Mouse (Mus musculus) hindbrain, embryonic 13.5 days (tissue): Measurements from ENCODE around the gene Fbxw2. TPM values are rescaled to one million over a fixed set of nuclear protein-coding genes. Genes with fewer than 3 reads are reported as not detected.
"Not testable (repeated sequence)": the region's sequence is repeated elsewhere in the genome, so short reads cannot be mapped to it uniquely, and the experiment has no call there.

Experiments
- ATAC-seq: fragments of 200-750 bp; cut with Nextera tagmentation; 2 replicates; pipeline ENCODE4 v1.8.0; 2017; ENCODE audit warnings: moderate TSS enrichment; ENCODE audit not compliant: low FRiP score
- H3K27ac ChIP-seq: fragments of 300-500 bp; sonication (generic); 2 replicates; pipeline ENCODE4 v1.5.1; 2015; ENCODE audit warnings: inconsistent platforms, mild to moderate bottlenecking, moderate library complexity
- H3K27me3 ChIP-seq: fragments of 300-500 bp; sonication (generic); 2 replicates; pipeline ENCODE4 v1.6.1; 2015; ENCODE audit warnings: mild to moderate bottlenecking, inconsistent platforms
- H3K36me3 ChIP-seq: fragments of 300-500 bp; sonication (generic); 2 replicates; pipeline ENCODE4 v1.6.1; 2015; ENCODE audit warnings: mild to moderate bottlenecking, inconsistent platforms
- H3K4me1 ChIP-seq: fragments of 300-500 bp; sonication (generic); replicated peaks from 2 replicates; pipeline ENCODE4 v1.6.1; 2015; ENCODE audit warnings: inconsistent platforms
- H3K4me2 ChIP-seq: fragments of 300-500 bp; sonication (generic); 2 replicates; pipeline ENCODE4 v1.6.1; 2015; ENCODE audit warnings: inconsistent platforms, mild to moderate bottlenecking, moderate library complexity
- H3K4me3 ChIP-seq: fragments of 300-500 bp; sonication (generic); 2 replicates; pipeline ENCODE4 v1.5.1; 2015; ENCODE audit warnings: mild to moderate bottlenecking, inconsistent platforms
- H3K9ac ChIP-seq: fragments of 300-500 bp; sonication (generic); 2 replicates; pipeline ENCODE4 v1.6.1; 2015; ENCODE audit warnings: mild to moderate bottlenecking, inconsistent platforms
- H3K9me3 ChIP-seq: fragments of 300-500 bp; sonication (generic); 2 replicates; pipeline ENCODE4 v1.6.1; 2016; ENCODE audit warnings: inconsistent platforms
- WGBS: fragments of 180-500 bp; shearing (Covaris S2); methylation state at CpG from one replicate; pipeline ENCODE4 v1.1.7; 2015; 5-methylcytosine and 5-hydroxymethylcytosine counted together
- polyA plus RNA-seq: library from polyadenylated mRNA; unstranded; fragments of >200 nt; fragmentation: Nextera tagmentation; extraction: Ambion mirVana; gene quantifications from 2 replicates; pipeline ENCODE4 v1.2.1, GENCODE M21; 2015

The Fbxw2 gene
- polyA plus RNA-seq, 1 experiment from 2014 or later = 83.1 TPM

DNA sequence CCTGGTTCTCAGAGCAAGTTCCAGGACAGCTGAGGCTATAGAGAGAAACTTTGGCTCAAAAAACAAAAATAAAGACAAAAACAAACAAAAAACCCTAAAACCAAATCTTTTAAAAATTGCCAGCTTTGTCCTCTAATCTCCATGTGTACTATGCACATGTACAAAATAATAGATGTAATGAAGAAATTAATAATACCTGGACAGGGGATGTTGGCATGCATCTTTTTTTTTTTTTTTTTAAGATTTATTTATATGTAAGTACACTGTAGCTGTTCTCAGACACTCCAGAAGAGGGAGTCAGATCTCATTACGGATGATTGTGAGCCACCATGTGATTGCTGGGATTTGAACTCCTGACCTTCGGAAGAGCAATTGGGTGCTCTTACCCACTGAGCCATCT lies 33.6 kb downstream of the Fbxw2 start:
- H3K27ac ChIP-seq, H3K4me2 ChIP-seq, H3K9ac ChIP-seq, H3K4me1 ChIP-seq, ATAC-seq, H3K4me3 ChIP-seq, H3K27me3 ChIP-seq, H3K9me3 ChIP-seq: not testable (repeated sequence)
- WGBS = 83% methylated on average over 2 of the region's 2 CpGs
- peaks cover 19% of the 10 kb centered on the region; the same call in 1 of the 2 replicates for H3K36me3 ChIP-seq

GRCm38 (mm10) chr2:34790282-34790681 lies 35.8 kb downstream of the Fbxw2 start:
- WGBS = 93% methylated on average over 8 of the region's 8 CpGs
- Histone ChIP-seq H3K27ac (no peak overlapping the region), H3K4me2 (no peak overlapping the region), H3K9me3 (no peaks in the 10 kb centered on the region), H3K36me3 (peaks cover 33% of the 10 kb centered on the region), H3K4me3 (no peak overlapping the region), H3K27me3 (no peaks in the 10 kb centered on the region), H3K9ac (no peak overlapping the region), H3K4me1 (no peaks in the 10 kb centered on the region)
- ATAC-seq = no peak

DNA sequence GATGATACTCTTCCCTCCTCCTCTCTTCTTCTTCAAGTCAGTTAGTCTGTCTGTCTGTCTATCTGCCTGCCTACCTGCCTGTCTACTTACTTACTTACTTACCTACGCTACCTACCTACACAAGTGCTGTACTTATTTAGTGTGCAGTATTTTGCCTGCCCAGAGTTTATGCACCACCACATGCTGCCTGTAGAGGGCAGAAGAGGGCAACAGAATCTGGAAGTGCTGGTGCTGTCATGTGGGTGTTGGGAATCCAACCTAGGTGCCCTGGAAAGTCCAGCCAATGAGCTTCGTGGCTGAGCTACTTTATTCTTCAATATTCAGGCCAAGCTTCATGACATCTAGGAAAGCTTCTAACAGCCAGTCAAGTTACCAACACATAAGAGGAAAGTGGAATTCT lies 42.0 kb downstream of the Fbxw2 start:
- no peak overlapping the region for H3K4me3 ChIP-seq
- ATAC-seq = no peak
- no peak overlapping the region for H3K4me2 ChIP-seq
- no peaks in the 10 kb centered on the region for H3K27me3 ChIP-seq
- peaks cover 59% of the 10 kb centered on the region for H3K36me3 ChIP-seq
- H3K9ac ChIP-seq = no peak overlapping the region
- no peaks in the 10 kb centered on the region for H3K4me1 ChIP-seq
- H3K9me3 ChIP-seq = no peaks in the 10 kb centered on the region
- H3K27ac ChIP-seq = no peak overlapping the region
- WGBS = 77% methylated on average over 2 of the region's 2 CpGs

DNA sequence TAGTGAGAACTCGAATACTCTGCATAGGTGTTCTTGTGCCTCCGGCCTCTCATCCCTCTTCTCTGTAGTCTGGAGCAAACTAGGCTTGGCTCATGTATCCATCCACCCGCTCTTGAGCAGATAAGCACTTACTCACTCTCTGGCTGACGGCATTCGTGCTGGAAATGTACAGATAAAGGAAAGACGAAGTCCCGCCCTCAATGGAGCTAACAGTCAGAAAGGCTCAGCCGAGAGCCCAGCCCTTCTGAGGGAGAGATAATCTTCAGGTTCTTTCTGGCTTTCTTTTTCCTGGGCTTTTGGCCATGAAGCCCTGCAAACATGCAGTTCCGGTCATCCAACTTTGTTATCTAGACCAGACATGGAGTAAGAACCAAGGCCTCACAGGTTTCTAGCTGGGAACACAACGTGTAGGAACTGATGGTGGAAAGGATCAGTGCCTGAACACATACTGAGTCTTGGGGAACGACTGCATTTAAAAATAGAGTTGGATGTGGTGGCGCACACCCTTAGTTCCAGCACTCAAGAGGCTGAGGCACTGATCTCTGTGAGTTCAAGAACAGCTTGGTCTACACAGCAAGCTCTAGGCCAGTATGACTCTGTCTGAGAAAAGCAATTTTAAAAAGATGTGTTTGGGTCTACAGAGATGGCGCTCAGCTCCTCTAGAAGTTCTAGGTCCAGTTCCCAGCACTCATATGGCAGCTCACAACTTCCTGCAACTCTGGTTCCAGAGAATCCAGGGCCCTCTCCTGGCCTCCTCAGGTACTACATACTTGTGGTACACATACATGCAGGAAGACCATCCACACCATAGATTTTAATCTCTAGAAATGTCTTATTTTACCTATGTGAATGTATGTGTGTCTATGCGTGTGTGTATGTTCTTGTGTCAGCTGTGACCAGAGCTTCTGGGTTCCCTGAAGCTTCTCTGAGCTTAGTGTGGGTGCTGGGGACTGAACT lies 42.8 kb downstream of the Fbxw2 start:
- H3K36me3 ChIP-seq = peaks cover 62% of the 10 kb centered on the region
- H3K4me3 ChIP-seq = no peak overlapping the region

DNA sequence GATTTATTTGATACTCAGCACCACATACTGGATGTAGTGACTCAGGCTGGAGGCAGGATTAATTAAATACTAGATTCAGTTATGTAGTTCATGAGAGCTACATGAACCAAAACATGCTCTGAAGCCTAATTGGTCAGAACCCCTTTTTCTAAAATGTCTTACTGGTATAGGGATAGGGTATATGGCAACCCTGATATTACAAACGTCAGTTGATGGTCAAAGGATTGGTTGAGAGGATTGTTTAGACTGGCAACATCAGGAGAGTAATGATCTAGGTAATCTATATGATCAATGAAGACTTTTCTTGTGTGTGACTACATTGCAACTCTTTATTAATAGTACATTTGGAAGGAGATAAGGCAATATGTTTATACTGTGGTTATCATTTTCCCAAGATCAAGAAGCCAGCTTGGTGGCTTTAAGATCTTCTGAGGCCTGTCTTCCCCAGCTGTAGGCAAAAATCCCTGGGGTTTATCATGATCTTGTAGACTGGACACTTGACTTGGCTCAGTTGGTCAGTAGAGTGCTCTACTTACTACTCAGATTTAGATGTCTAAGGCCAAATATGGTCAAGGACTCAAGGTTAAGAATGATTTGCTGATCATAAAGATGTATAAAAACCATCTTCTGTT lies 48.8 kb downstream of the Fbxw2 start:
- ATAC-seq = no peak
- peaks cover 73% of the 10 kb centered on the region for H3K36me3 ChIP-seq
- 70% methylated on average over 1 of the region's 1 CpGs for WGBS

More for the DNA sequence above, 42.8 kb downstream of the Fbxw2 start:
- ATAC-seq = no peak
- H3K9me3 ChIP-seq = no peaks in the 10 kb centered on the region
- H3K4me2 ChIP-seq = no peak overlapping the region
- no peak overlapping the region for H3K9ac ChIP-seq
- no peak overlapping the region for H3K27ac ChIP-seq
- H3K4me1 ChIP-seq = peaks cover 1% of the 10 kb centered on the region; the same call in 1 of the 2 replicates
- 95% methylated on average over 14 of the region's 14 CpGs for WGBS
- no peaks in the 10 kb centered on the region for H3K27me3 ChIP-seq

DNA sequence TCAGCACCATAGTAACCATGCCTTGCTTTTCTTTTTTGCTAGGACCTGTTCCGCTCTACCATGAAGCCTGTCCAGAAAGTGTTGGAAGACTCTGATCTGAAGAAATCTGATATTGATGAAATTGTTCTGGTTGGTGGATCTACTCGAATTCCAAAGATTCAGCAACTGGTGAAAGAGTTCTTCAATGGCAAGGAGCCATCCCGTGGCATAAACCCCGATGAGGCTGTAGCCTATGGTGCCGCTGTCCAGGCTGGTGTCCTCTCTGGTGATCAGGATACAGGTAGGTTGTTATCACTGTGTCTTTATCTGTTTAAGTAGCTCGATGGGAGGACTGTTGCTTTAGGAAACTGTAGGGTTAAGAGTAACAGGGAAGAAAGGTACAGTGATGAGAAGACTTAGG lies 51.6 kb downstream of the Fbxw2 start:
- no peak overlapping the region for H3K27ac ChIP-seq
- ATAC-seq = no peak
- no peak overlapping the region for H3K9ac ChIP-seq
- H3K27me3 ChIP-seq = no peaks in the 10 kb centered on the region
- peak overlapping the region; percentile 76 for H3K4me2 ChIP-seq
- 93% methylated on average over 6 of the region's 6 CpGs for WGBS
- H3K36me3 ChIP-seq = peaks cover 61% of the 10 kb centered on the region
- peaks cover 67% of the 10 kb centered on the region for H3K4me1 ChIP-seq
- H3K4me3 ChIP-seq = peak overlapping the region; percentile 7
- no peaks in the 10 kb centered on the region for H3K9me3 ChIP-seq

More for the DNA sequence above, 48.8 kb downstream of the Fbxw2 start:
- H3K9me3 ChIP-seq = no peaks in the 10 kb centered on the region
- H3K9ac ChIP-seq = no peak overlapping the region
- peaks cover 59% of the 10 kb centered on the region for H3K4me1 ChIP-seq
- H3K27ac ChIP-seq = no peak overlapping the region
- peak overlapping the region; percentile 7; the same call in 1 of the 2 replicates for H3K4me3 ChIP-seq
- no peaks in the 10 kb centered on the region for H3K27me3 ChIP-seq
- peak overlapping the region; percentile 36 for H3K4me2 ChIP-seq

- 89% methylated on average over 4 of the region's 4 CpGs for WGBS
- H3K9me3 ChIP-seq = no peaks in the 10 kb centered on the region
- no peaks in the 10 kb centered on the region for H3K27me3 ChIP-seq
- H3K4me1 ChIP-seq = peaks cover 67% of the 10 kb centered on the region
- no peak for ATAC-seq
- H3K36me3 ChIP-seq = peaks cover 53% of the 10 kb centered on the region
- peak overlapping the region; percentile 96; the same call in 1 of the 2 replicates for H3K9ac ChIP-seq
- peak overlapping the region; percentile 76 for H3K4me2 ChIP-seq
- H3K27ac ChIP-seq = no peak overlapping the region
- H3K4me3 ChIP-seq = peak overlapping the region; percentile 96
Measured at GRCm38 (mm10) chr2:34773673-34774072, 52.4 kb downstream of the Fbxw2 start.

DNA sequence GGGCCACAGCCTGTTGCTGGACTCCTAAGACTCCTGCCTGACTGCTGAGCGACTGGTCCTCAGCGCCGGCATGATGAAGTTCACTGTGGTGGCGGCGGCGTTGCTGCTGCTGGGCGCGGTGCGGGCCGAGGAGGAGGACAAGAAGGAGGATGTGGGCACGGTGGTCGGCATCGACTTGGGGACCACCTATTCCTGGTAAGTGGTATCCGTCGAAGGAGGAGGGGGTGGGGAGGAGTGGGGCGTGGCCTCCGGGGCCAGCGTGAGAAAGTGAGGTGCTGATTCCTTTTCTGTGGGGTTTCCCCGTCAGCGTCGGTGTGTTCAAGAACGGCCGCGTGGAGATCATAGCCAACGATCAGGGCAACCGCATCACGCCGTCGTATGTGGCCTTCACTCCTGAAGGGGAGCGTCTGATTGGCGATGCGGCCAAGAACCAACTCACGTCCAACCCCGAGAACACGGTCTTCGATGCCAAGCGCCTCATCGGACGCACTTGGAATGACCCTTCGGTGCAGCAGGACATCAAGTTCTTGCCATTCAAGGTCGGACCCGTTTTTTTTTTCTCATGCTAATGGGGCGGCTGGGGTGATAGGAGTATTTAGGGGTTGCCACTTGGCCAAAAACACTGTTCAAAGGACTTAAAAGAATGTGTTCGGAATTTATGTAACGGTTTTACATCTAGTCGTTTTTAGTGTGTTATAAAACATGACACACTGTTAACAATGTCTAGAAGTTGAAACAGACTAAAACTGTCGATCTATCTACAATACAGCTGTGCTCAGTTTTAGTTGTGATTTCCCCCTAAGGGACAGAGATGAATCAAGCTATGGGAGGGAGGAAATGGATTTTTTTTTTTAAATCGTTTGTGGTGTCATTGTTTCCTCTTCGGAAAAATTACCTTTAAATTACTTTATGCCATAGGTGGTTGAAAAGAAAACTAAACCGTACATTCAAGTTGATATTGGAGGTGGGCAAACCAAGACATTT lies 53.6 kb downstream of the Fbxw2 start:
- Histone ChIP-seq H3K9ac (peak overlapping the region; percentile 96), H3K9me3 (no peaks in the 10 kb centered on the region), H3K36me3 (peaks cover 42% of the 10 kb centered on the region), H3K4me1 (peaks cover 58% of the 10 kb centered on the region), H3K27me3 (no peaks in the 10 kb centered on the region), H3K27ac (peak overlapping the region; percentile 94), H3K4me2 (peak overlapping the region; percentile 76), H3K4me3 (peak overlapping the region; percentile 96)
- ATAC-seq = no peak; the same call in 1 of the 2 replicates
- WGBS = 4% methylated on average over 50 of the region's 50 CpGs

DNA sequence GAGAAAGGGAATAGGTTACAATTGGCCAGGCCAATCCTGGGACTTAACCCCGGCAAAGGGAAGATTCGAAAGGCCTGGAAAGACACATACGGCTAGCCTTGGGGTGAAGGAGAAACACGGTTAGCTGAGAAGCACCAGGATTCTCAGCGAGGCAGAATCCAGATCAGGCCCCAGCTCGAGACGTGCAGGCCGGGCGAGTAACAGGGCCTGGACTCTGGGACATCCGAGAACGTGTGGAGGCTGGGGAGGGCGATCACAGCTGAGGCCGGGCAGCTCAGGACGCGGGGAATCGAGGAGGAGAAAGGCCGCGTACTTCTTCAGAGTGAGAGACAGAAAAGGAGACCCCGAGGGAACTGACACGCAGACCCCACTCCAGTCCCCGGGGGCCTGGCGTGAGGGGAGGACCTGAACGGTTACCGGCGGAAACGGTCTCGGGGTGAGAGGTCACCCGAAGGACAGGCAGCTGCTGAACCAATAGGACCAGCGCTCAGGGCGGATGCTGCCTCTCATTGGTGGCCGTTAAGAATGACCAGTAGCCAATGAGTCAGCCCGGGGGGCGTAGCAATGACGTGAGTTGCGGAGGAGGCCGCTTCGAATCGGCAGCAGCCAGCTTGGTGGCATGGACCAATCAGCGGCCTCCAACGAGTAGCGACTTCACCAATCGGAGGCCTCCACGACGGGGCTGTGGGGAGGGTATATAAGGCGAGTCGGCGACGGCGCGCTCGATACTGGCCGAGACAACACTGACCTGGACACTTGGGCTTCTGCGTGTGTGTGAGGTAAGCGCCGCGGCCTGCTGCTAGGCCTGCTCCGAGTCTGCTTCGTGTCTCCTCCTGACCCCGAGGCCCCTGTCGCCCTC lies 54.5 kb downstream of the Fbxw2 start, which contains the start of gene Hspa5:
TSS of gene Hspa5 (plus strand) at position 603 of the 859 bp plus-strand sequence.
- Histone ChIP-seq H3K4me2 (peak within 1 kb of the TSS; percentile 76), H3K4me3 (peak within 1 kb of the TSS; percentile 96), H3K9me3 (no peaks in the 10 kb centered on the region), H3K36me3 (peaks cover 32% of the 10 kb centered on the region), H3K27ac (peak within 1 kb of the TSS; percentile 97), H3K4me1 (peaks cover 48% of the 10 kb centered on the region), H3K9ac (peak within 1 kb of the TSS; percentile 96), H3K27me3 (no peaks in the 10 kb centered on the region)
- ATAC-seq = peak; percentile 99
- WGBS = under 1% methylated on average over 60 of the region's 60 CpGs

DNA sequence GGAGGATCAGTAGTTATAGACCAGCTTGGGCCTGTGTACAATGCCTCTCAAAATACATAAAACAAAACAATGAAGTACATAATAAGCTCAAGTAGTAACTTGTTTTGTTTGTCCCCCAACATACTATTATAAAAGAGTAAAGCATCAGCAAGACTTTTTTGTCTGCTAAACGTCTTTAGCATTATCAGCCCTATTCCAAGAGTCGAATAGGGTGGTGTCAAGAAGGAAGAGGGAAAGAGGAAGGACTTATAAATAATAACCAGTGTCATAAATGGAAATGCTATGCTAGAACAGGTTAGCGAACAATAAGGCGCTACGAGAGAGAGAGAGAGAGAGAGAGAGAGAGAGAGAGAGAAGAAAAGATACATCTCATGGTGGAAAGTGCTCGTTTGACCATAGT lies 55.2 kb downstream of the Fbxw2 start:
- ATAC-seq = no peak
- H3K4me2 ChIP-seq = peak overlapping the region; percentile 71
- WGBS = 5% methylated on average over 6 of the region's 6 CpGs

GRCm38 (mm10) chr2:34770049-34770448 lies 56.1 kb downstream of the Fbxw2 start:
- peaks cover 18% of the 10 kb centered on the region for H3K36me3 ChIP-seq
- H3K9ac ChIP-seq = no peak overlapping the region
- ATAC-seq = no peak
- H3K4me3 ChIP-seq = no peak overlapping the region
- peak overlapping the region; percentile 6; the same call in 1 of the 2 replicates for H3K27ac ChIP-seq
- H3K9me3 ChIP-seq = no peaks in the 10 kb centered on the region
- H3K4me2 ChIP-seq = peak overlapping the region; percentile 71
- 92% methylated on average over 2 of the region's 2 CpGs for WGBS
- peaks cover 33% of the 10 kb centered on the region for H3K4me1 ChIP-seq
- H3K27me3 ChIP-seq = no peaks in the 10 kb centered on the region

More for the DNA sequence above, 55.2 kb downstream of the Fbxw2 start:
- peaks cover 26% of the 10 kb centered on the region for H3K36me3 ChIP-seq
- H3K27ac ChIP-seq = peak overlapping the region; percentile 97
- H3K4me3 ChIP-seq = peak overlapping the region; percentile 96
- peaks cover 42% of the 10 kb centered on the region for H3K4me1 ChIP-seq
- no peaks in the 10 kb centered on the region for H3K9me3 ChIP-seq
- peak overlapping the region; percentile 95 for H3K9ac ChIP-seq
- H3K27me3 ChIP-seq = no peaks in the 10 kb centered on the region
